Mouse (Mus musculus) gastrocnemius, postnatal 36 days (tissue): ENCODE measurements around the gene Ulk4. TPM values are rescaled to one million over a fixed set of nuclear protein-coding genes. Genes with fewer than 3 reads are reported as not detected.

ENCODE experiments used
- DNase-seq, 2 experiments: peaks; one replicate each; pipeline ENCODE4 v3.0.0; 2022
- intact Hi-C: fragments of 180-260 bp; cut with DNase I; formaldehyde crosslinking; loops from one replicate; pipeline ENCODE4 v1.15.1; 2025
- long read RNA-seq, 2 experiments: library from polyadenylated mRNA; stranded (forward); transcript quantifications; one replicate each; pipeline ENCODE4 v2.0.0; 2021
- total RNA-seq, 2 experiments: library from RNA; stranded (reverse); gene quantifications; 2 replicates each; pipeline ENCODE4 v1.2.3; 2021

Gene Ulk4
- total RNA-seq, result under 1 TPM; 0.20 to 0.38 TPM
- long read RNA-seq, experiment 1, result 0 reads
- long read RNA-seq, experiment 2, partial matches to known transcripts, result 0 of 1 reads
- long read RNA-seq, experiment 2, other reads (novel, unspliced or antisense), result 1 of 1 reads

- intact Hi-C loops, result loop anchor here (10.0 kb wide), 1 partner anchor 177 kb away; no protein-coding TSS in a partner anchor
- peak; percentile 85 to 91 for DNase-seq
These were observed at the start of gene Ulk4 for GRCm38 (mm10) chr9:121277118-121278060. Gene Ulk4 (minus strand): TSS chr9:121277197.

GRCm38 (mm10) chr9:121322034-121322433, 45.0 kb upstream of the Ulk4 start:
- intact Hi-C loops, result no loop called here
- no peak for DNase-seq

GRCm38 (mm10) chr9:121321118-121321517, 44.1 kb upstream of the Ulk4 start:
- intact Hi-C loops, result no loop called here
- no peak for DNase-seq

GRCm38 (mm10) chr9:121320433-121320832, 43.4 kb upstream of the Ulk4 start:
- intact Hi-C loops, result no loop called here
- no peak for DNase-seq

GRCm38 (mm10) chr9:121319323-121319966, 42.4 kb upstream of the Ulk4 start:
- no peak for DNase-seq
- intact Hi-C loops, result no loop called here

GRCm38 (mm10) chr9:121316621-121317405, 39.8 kb upstream of the Ulk4 start:
- intact Hi-C loops, result loop anchor here (1.0 kb wide), 1 partner anchor 17 kb away; no protein-coding TSS in a partner anchor
- peak; percentile 57 for DNase-seq

- no peak for DNase-seq
- intact Hi-C loops, result loop anchor here (1.0 kb wide), 1 partner anchor 18 kb away; no protein-coding TSS in a partner anchor
These were observed 39.1 kb upstream of the Ulk4 start for GRCm38 (mm10) chr9:121315901-121316595.

GRCm38 (mm10) chr9:121314541-121315152, 37.6 kb upstream of the Ulk4 start:
- DNase-seq, result no peak
- intact Hi-C loops, result loop anchor here (5.0 kb wide), 1 partner anchor 33 kb away; no protein-coding TSS in a partner anchor

- intact Hi-C loops, result loop anchor here (5.0 kb wide), 1 partner anchor 33 kb away; no protein-coding TSS in a partner anchor
- peak; percentile 71 to 89 for DNase-seq
These were observed 36.8 kb upstream of the Ulk4 start for GRCm38 (mm10) chr9:121313656-121314374.

- DNase-seq, result peak in 1 of 2 experiments; percentile 9
- intact Hi-C loops, result loop anchor here (5.0 kb wide), 1 partner anchor 35 kb away; no protein-coding TSS in a partner anchor
These were observed 35.4 kb upstream of the Ulk4 start for GRCm38 (mm10) chr9:121312237-121312891.

GRCm38 (mm10) chr9:121311846-121312236, 34.8 kb upstream of the Ulk4 start:
- intact Hi-C loops, result loop anchor here (5.0 kb wide), 1 partner anchor 35 kb away; no protein-coding TSS in a partner anchor
- peak in 1 of 2 experiments; percentile 14 for DNase-seq

- intact Hi-C loops, result loop anchor here (5.0 kb wide), 1 partner anchor 37 kb away; no protein-coding TSS in a partner anchor
- peak in 1 of 2 experiments; percentile 9 for DNase-seq
These were observed 33.5 kb upstream of the Ulk4 start for GRCm38 (mm10) chr9:121310501-121310900.

GRCm38 (mm10) chr9:121309287-121309686, 32.3 kb upstream of the Ulk4 start:
- DNase-seq, result peak in 1 of 2 experiments; percentile 9
- intact Hi-C loops, result no loop called here

- no peak for DNase-seq
- intact Hi-C loops, result no loop called here
These were observed 28.5 kb upstream of the Ulk4 start for GRCm38 (mm10) chr9:121305456-121305855.

- intact Hi-C loops, result no loop called here
- DNase-seq, result no peak
These were observed 27.5 kb upstream of the Ulk4 start for GRCm38 (mm10) chr9:121304520-121304919.

- intact Hi-C loops, result no loop called here
- no peak for DNase-seq
These were observed 26.8 kb upstream of the Ulk4 start for GRCm38 (mm10) chr9:121303748-121304147.

GRCm38 (mm10) chr9:121303086-121303485, 26.1 kb upstream of the Ulk4 start:
- intact Hi-C loops, result no loop called here
- DNase-seq, result no peak

GRCm38 (mm10) chr9:121302543-121302942, 25.5 kb upstream of the Ulk4 start:
- intact Hi-C loops, result no loop called here
- DNase-seq, result no peak
